Mouse (Mus musculus) midbrain, embryonic 16.5 days (tissue): Measurements from ENCODE around the gene Bst2. TPM values are rescaled to one million over a fixed set of nuclear protein-coding genes. Genes with fewer than 3 reads are reported as not detected.

Experiments used
- ATAC-seq: fragments of 200-750 bp; cut with Nextera tagmentation; 2 replicates; pipeline ENCODE4 v1.8.0; 2017; ENCODE audit warnings: moderate TSS enrichment
- H3K27ac ChIP-seq: fragments of 300-500 bp; sonication (generic); 2 replicates; pipeline ENCODE4 v1.5.1; 2014; ENCODE audit warnings: mild to moderate bottlenecking, low read length, mixed read lengths
- H3K27me3 ChIP-seq: fragments of 300-500 bp; sonication (generic); 2 replicates; pipeline ENCODE4 v1.6.1; 2014; ENCODE audit warnings: low read depth, low read length, mixed read lengths; ENCODE audit not compliant: control insufficient read depth, insufficient read depth
- H3K36me3 ChIP-seq: fragments of 300-500 bp; sonication (generic); 2 replicates; pipeline ENCODE4 v1.6.1; 2014; ENCODE audit warnings: mild to moderate bottlenecking, low read length, moderate library complexity, mixed read lengths; ENCODE audit not compliant: control insufficient read depth, insufficient read depth
- H3K4me1 ChIP-seq: fragments of 300-500 bp; sonication (generic); 2 replicates; pipeline ENCODE4 v1.6.1; 2014; ENCODE audit warnings: mild to moderate bottlenecking, low read length, mixed read lengths; ENCODE audit not compliant: control insufficient read depth, insufficient read depth
- H3K4me2 ChIP-seq: fragments of 300-500 bp; sonication (generic); 2 replicates; pipeline ENCODE4 v1.6.1; 2014; ENCODE audit warnings: mild to moderate bottlenecking, low read length, mixed read lengths
- H3K4me3 ChIP-seq: fragments of 300-500 bp; sonication (generic); 2 replicates; pipeline ENCODE4 v1.5.1; 2014; ENCODE audit warnings: low read depth, mild to moderate bottlenecking, low read length, moderate library complexity, mixed read lengths
- H3K9ac ChIP-seq: fragments of 300-500 bp; sonication (generic); 2 replicates; pipeline ENCODE4 v1.6.1; 2014; ENCODE audit warnings: low read depth, low read length, mixed read lengths
- H3K9me3 ChIP-seq: fragments of 300-500 bp; sonication (generic); replicated peaks from 2 replicates; pipeline ENCODE4 v1.6.1; 2014; ENCODE audit warnings: mild to moderate bottlenecking, low read length, mixed read lengths; ENCODE audit not compliant: control insufficient read depth, poor library complexity, severe bottlenecking
- WGBS: fragments of 180-500 bp; shearing (Covaris S2); extraction: QIAGEN DNeasy Blood & Tissue Kit; methylation state at CpG from one replicate; pipeline ENCODE4 v1.1.7; 2014; 5-methylcytosine and 5-hydroxymethylcytosine counted together
- polyA plus RNA-seq: library from polyadenylated mRNA; unstranded; fragments of >200 nt; fragmentation: Nextera tagmentation; extraction: Ambion mirVana; gene quantifications from 2 replicates; pipeline ENCODE4 v1.2.1, GENCODE M21; 2015

Gene Bst2
- polyA plus RNA-seq, 1 experiment from 2014 or later, result 7.9 TPM

GRCm38 (mm10) chr8:71572847-71573633 lies 35.8 kb upstream of the Bst2 start:
- H3K9ac ChIP-seq, result 0 out of 2 replicates have a peak overlapping the region, but pooled peaks have one; percentile 34
- no peaks in the 10 kb centered on the region for H3K36me3 ChIP-seq
- peak overlapping the region; percentile 51 for H3K27ac ChIP-seq
- H3K9me3 ChIP-seq, result no peaks in the 10 kb centered on the region
- H3K27me3 ChIP-seq, result no peaks in the 10 kb centered on the region
- H3K4me3 ChIP-seq, result no peak overlapping the region
- ATAC-seq, result no peak
- 71% methylated on average over 9 of the region's 9 CpGs for WGBS
- peak overlapping the region; percentile 1; the same call in 1 of the 2 replicates for H3K4me2 ChIP-seq
- H3K4me1 ChIP-seq, result peaks cover 19% of the 10 kb centered on the region

DNA sequence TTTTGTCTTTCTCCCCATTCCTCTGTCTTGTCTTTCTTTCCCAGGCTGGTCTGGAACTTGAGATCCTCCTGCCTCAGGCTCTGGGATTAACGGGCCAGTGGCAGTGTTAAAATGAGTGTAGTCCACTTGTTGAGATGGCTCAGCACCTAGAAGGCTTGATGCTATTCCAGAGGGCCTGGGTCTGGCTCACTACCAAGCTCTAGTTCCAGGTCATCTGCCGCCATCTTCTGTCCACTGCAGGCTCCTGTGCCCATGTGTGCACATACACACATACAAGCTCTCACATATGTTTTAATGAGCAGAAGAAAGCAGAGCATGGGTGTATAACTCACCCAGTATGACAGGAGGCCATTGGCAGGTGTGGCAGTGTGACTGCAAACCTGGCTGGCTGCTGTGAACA lies 34.8 kb upstream of the Bst2 start:
- peak overlapping the region; percentile 51 for H3K27ac ChIP-seq
- 0 out of 2 replicates have a peak, but pooled peaks cover 3% of the 10 kb centered on the region for H3K27me3 ChIP-seq
- no peak for ATAC-seq
- H3K36me3 ChIP-seq, result no peaks in the 10 kb centered on the region
- H3K9me3 ChIP-seq, result no peaks in the 10 kb centered on the region
- H3K4me3 ChIP-seq, result no peak overlapping the region
- H3K4me1 ChIP-seq, result peaks cover 19% of the 10 kb centered on the region
- no peak overlapping the region; the same call in 1 of the 2 replicates for H3K4me2 ChIP-seq
- 96% methylated on average over 2 of the region's 2 CpGs for WGBS
- no peak overlapping the region for H3K9ac ChIP-seq

DNA sequence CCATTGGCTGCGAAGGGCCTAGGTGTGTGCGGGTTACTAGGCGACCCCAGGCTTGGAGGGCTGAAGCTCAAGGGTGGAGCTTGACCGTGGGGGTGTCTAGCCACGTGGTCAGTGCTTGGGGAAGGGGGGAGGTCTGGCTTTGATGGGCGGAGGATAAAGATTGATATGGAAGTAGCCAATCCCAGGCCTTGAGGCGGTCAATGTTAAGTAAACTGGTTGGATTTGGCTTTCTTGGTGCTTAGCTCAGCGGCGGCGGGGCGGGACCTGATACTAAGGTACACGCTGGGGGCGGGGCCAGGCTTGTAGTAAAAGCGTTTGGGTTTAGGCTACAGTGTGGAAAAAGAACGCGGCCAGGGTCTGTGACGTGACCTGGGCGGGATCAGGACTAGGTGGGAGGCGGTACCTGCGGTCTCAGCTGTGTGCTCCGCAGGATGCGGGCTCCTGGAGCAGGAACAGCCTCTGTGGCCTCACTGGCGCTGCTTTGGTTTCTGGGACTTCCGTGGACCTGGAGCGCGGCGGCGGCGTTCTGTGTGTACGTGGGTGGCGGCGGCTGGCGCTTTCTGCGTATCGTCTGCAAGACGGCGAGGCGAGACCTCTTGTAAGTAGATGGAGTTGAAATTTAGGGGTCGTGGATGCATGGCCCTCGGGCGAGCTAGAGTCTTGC lies 33.2 kb upstream of the Bst2 start:
- Histone ChIP-seq H3K27ac (peak overlapping the region; percentile 90), H3K4me1 (peaks cover 19% of the 10 kb centered on the region), H3K9ac (peak overlapping the region; percentile 75), H3K36me3 (no peaks in the 10 kb centered on the region), H3K27me3 (peaks cover 5% of the 10 kb centered on the region; the same call in 1 of the 2 replicates), H3K4me3 (peak overlapping the region; percentile 73), H3K9me3 (no peaks in the 10 kb centered on the region), H3K4me2 (peak overlapping the region; percentile 62)
- ATAC-seq, result peak; percentile 90
- WGBS, result under 1% methylated on average over 41 of the region's 41 CpGs

DNA sequence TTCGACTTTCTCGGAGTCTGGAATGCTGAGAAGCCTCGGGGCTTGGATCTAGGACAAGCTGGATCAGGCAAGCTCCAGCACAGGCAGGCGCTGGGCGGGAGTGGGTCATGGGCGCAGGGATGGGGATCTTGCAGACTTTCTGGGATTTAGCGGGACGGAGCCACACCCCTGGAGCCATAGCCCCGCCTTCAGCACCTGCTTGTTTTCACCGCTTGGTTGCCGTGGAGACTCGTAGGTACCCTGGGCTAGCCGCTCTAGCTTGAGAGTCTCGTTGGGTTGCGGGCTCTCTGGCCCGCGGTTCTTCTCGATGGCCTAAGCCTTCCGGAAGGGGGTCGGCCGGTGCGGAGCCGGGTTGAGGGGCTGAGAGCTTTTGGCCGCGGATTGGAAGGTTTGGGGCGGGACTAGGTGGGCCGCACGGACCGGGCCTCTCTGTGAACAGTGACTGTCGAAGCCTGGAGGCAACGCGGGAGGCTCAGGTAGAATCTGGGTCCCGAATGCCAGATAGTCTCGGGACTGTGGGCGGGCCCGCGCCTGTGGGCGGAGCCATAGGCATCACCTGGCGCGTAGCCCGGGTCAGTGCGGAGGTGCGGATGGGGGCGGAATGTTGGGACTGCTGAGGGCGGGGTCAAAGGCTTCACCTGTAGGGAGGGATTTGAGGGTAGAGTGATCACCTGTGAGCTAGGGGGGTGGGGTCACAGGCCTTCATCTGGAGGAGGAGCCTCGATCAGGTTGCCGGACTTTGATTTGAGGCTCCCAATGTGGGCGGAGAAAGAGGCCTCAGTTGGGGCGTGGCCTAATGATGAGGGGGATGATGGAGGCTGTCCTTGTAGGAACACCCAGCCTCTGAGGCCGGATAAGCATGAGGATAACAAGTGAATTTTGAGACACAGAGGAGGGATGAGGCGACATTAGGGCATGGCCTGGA lies 32.4 kb upstream of the Bst2 start:
- peaks cover 19% of the 10 kb centered on the region for H3K4me1 ChIP-seq
- peak overlapping the region; percentile 90 for H3K27ac ChIP-seq
- peak; percentile 85 for ATAC-seq
- H3K4me2 ChIP-seq, result peak overlapping the region; percentile 62
- H3K36me3 ChIP-seq, result no peaks in the 10 kb centered on the region
- H3K4me3 ChIP-seq, result peak overlapping the region; percentile 73
- peak overlapping the region; percentile 75 for H3K9ac ChIP-seq
- WGBS, result under 1% methylated on average over 51 of the region's 51 CpGs
- peaks cover 7% of the 10 kb centered on the region; the same call in 1 of the 2 replicates for H3K27me3 ChIP-seq
- no peaks in the 10 kb centered on the region for H3K9me3 ChIP-seq

DNA sequence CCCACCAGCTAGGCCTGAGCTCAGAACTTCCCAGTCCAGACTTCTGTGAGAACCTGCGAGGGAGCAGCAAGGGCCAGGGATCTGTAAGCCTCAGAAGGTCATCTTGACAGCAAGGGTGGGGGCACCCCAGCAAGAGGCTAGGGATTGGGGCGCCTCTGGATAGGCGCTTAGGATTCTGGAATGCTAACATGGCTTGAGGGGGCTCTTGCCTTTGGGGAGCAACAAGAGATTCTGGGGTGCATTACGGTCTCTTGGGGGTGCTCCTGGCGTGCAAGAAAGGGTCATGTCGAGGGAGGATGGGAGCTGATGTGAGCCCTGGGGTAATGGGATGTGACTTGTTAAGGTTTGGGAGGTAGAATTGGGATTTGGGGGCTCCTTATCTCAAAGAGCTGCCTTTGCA lies 31.7 kb upstream of the Bst2 start:
- Histone ChIP-seq H3K27me3 (peaks cover 7% of the 10 kb centered on the region; the same call in 1 of the 2 replicates), H3K36me3 (no peaks in the 10 kb centered on the region), H3K27ac (peak overlapping the region; percentile 90), H3K9me3 (no peaks in the 10 kb centered on the region), H3K4me2 (peak overlapping the region; percentile 62), H3K4me3 (peak overlapping the region; percentile 73), H3K4me1 (peaks cover 19% of the 10 kb centered on the region), H3K9ac (peak overlapping the region; percentile 75)
- 16% methylated on average over 6 of the region's 6 CpGs for WGBS
- no peak for ATAC-seq

DNA sequence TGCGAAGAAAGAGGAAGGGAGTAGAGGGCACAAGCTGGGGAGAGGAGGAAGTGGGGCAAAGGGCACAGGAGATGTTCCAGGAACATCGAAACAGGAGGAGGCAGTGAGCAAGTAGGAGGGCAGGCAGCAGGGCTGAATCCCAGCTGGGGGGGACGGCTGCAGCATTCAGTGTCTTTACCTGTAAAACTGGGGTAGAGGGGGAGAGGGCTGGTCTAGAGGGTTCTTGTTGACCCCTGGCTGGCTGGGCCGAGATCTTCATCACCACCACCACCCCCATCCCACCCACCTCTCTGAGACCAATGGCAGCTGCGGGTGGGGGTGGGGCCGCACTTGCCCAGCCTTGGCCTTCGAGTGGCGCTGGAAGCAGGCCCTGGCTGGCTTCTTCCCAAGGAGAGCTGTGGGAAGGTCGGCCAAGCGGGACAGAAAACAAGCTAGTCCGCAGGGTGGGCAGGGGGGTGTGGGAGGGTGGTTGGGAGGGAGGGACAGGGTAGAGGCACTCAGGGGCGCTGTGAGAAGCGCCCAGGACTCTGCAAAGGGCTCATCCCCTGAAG lies 31.2 kb upstream of the Bst2 start, which contains the start of gene Slc27a1:
TSS of gene Slc27a1 (plus strand) at position 496 of the 551 bp plus-strand sequence.
- 9% methylated on average over 13 of the region's 13 CpGs for WGBS
- Histone ChIP-seq H3K27me3 (peaks cover 7% of the 10 kb centered on the region; the same call in 1 of the 2 replicates), H3K9ac (peak within 1 kb of the TSS; percentile 75), H3K9me3 (no peaks in the 10 kb centered on the region), H3K36me3 (no peaks in the 10 kb centered on the region), H3K27ac (peak within 1 kb of the TSS; percentile 90), H3K4me3 (peak within 1 kb of the TSS; percentile 73), H3K4me1 (peaks cover 19% of the 10 kb centered on the region), H3K4me2 (peak within 1 kb of the TSS; percentile 62)
- no peak for ATAC-seq

GRCm38 (mm10) chr8:71567587-71567986 lies 30.3 kb upstream of the Bst2 start:
- no peak overlapping the region for H3K4me2 ChIP-seq
- ATAC-seq, result no peak
- peaks cover 10% of the 10 kb centered on the region for H3K27me3 ChIP-seq
- H3K36me3 ChIP-seq, result no peaks in the 10 kb centered on the region
- no peak overlapping the region for H3K9ac ChIP-seq
- no peak overlapping the region for H3K4me3 ChIP-seq
- 79% methylated on average over 7 of the region's 7 CpGs for WGBS
- H3K9me3 ChIP-seq, result no peaks in the 10 kb centered on the region
- peaks cover 20% of the 10 kb centered on the region for H3K4me1 ChIP-seq
- no peak overlapping the region for H3K27ac ChIP-seq

- Histone ChIP-seq H3K36me3 (no peaks in the 10 kb centered on the region), H3K4me3 (no peak within 1 kb of the TSS), H3K4me2 (no peak within 1 kb of the TSS), H3K27me3 (peaks cover 21% of the 10 kb centered on the region), H3K4me1 (peaks cover 11% of the 10 kb centered on the region), H3K9me3 (no peaks in the 10 kb centered on the region), H3K27ac (no peak within 1 kb of the TSS), H3K9ac (no peak within 1 kb of the TSS)
- no peak for ATAC-seq
- 54% methylated on average over 3 of the region's 3 CpGs for WGBS
Observed at GRCm38 (mm10) chr8:71566501-71566900, 29.2 kb upstream of the Bst2 start, which contains the start of gene Nxnl1. Gene Nxnl1 (minus strand): TSS chr8:71566601.
